Mouse (Mus musculus): ENCODE data around the gene Tekt1.

- no peak for TF ChIP-seq POLR2A (IDR thresholded peaks at IDR 0.05; ENCODE audit: low read depth, low read length)
- no peak for TF ChIP-seq CTCF (IDR thresholded peaks at IDR 0.05; ENCODE audit: extremely low read depth, insufficient read length, insufficient replicate concordance, low read depth, low read length)
Measured at GRCm38 (mm10) chr11:72388113-72388529, 25.9 kb upstream of the Tekt1 start.
